Mouse (Mus musculus) layer of hippocampus, adult 9-11 months (tissue): ENCODE results near the gene Art5.
"Not testable (repeated sequence)": the region's sequence is repeated elsewhere in the genome, so short reads cannot be mapped to it uniquely, and the experiment has no call there.

Experiments
- DNase-seq: peaks from one replicate; pipeline ENCODE4 v3.0.0; 2022

The Art5 gene

GRCm38 (mm10) chr7:102080311-102080710 lies 29.0 kb downstream of the Art5 start:
- DNase-seq, result no peak

GRCm38 (mm10) chr7:102078517-102078916 lies 30.8 kb downstream of the Art5 start:
- peak; percentile 27 for DNase-seq

GRCm38 (mm10) chr7:102076714-102077296 lies 32.5 kb downstream of the Art5 start:
- no peak for DNase-seq

- no peak for DNase-seq
Measured at GRCm38 (mm10) chr7:102066363-102066762, 42.9 kb downstream of the Art5 start.

- peak; percentile 94 for DNase-seq
Measured at GRCm38 (mm10) chr7:102065046-102065891, 44.0 kb downstream of the Art5 start, which contains the start of the genes Rnf121, Xndc1 and Xntrpc. Gene Rnf121 (minus strand): TSS chr7:102065469. Gene Xndc1 (plus strand): TSS chr7:102065511. Gene Xntrpc (plus strand): TSS chr7:102065713.

- no peak for DNase-seq
Measured at GRCm38 (mm10) chr7:102064655-102065045, 44.6 kb downstream of the Art5 start.

GRCm38 (mm10) chr7:102063891-102064290 lies 45.4 kb downstream of the Art5 start:
- no peak for DNase-seq

- no peak for DNase-seq
Measured at GRCm38 (mm10) chr7:102062203-102062602, 47.1 kb downstream of the Art5 start.

GRCm38 (mm10) chr7:102061353-102061752 lies 47.9 kb downstream of the Art5 start:
- DNase-seq, result no peak

GRCm38 (mm10) chr7:102048524-102048923 lies 60.8 kb downstream of the Art5 start:
- not testable (repeated sequence) for DNase-seq
